Mouse (Mus musculus): Measurements from ENCODE around the gene Rpl22.

DNA sequence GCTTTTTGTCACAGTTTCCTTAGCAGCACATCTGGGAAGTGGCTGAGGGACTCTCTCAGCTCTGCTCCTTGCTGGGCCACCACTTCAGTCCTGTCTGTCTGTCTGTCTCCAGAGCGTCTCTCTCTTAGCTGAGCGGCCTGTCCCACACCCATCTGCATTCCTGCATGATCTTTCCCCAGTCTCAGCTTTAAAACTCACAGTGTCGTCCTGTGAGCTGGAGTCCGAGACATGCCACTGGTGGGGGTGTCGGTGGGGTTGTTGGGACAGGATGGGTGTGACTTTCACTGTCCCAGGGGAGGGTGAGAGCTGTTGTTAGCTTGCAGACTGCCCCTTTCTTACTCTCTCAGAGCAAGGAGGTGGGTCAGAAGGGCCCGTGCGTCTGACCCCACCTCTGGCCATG lies 30.1 kb downstream of the Rpl22 start:
- TF ChIP-seq POLR2A (IDR thresholded peaks at IDR 0.05; ENCODE audit: borderline replicate concordance, extremely low read depth, low read depth, low read length) (no peak), CTCF (IDR thresholded peaks at IDR 0.05; ENCODE audit: insufficient read depth, low read length) (no peak)

Measured in lung, adult 2 months (tissue).